Mouse (Mus musculus) heart, embryonic 12.5 days (tissue): ENCODE data around the gene Tdrd6. TPM values are rescaled to one million over a fixed set of nuclear protein-coding genes. Genes with fewer than 3 reads are reported as not detected.
A peak's percentile ranks its signal among the peaks of the same experiment; 100 is the strongest.

Experiments used
- ATAC-seq: fragments of 200-750 bp; cut with Nextera tagmentation; 2 replicates; pipeline ENCODE4 v1.8.0; 2017; ENCODE audit warnings: moderate TSS enrichment, moderate library complexity; ENCODE audit not compliant: insufficient number of reproducible peaks, low FRiP score
- H3K27ac ChIP-seq: fragments of 300-500 bp; sonication (generic); 2 replicates; pipeline ENCODE4 v1.5.1; 2016; ENCODE audit warnings: mild to moderate bottlenecking, moderate library complexity; ENCODE audit not compliant: poor library complexity, severe bottlenecking
- H3K27me3 ChIP-seq: fragments of 300-500 bp; sonication (generic); replicated peaks from 2 replicates; pipeline ENCODE4 v1.6.1; 2016; ENCODE audit warnings: mild to moderate bottlenecking, moderate library complexity
- H3K36me3 ChIP-seq: fragments of 300-500 bp; sonication (generic); 2 replicates; pipeline ENCODE4 v1.6.1; 2016; ENCODE audit warnings: mild to moderate bottlenecking, moderate library complexity
- H3K4me1 ChIP-seq: fragments of 300-500 bp; sonication (generic); replicated peaks from 2 replicates; pipeline ENCODE4 v1.6.1; 2016; ENCODE audit warnings: mild to moderate bottlenecking
- H3K4me2 ChIP-seq: fragments of 300-500 bp; sonication (generic); 2 replicates; pipeline ENCODE4 v1.6.1; 2016; ENCODE audit warnings: mild to moderate bottlenecking, moderate library complexity
- H3K4me3 ChIP-seq: fragments of 300-500 bp; sonication (generic); 2 replicates; pipeline ENCODE4 v1.5.1; 2016; ENCODE audit warnings: mild to moderate bottlenecking
- H3K9ac ChIP-seq: fragments of 300-500 bp; sonication (generic); 2 replicates; pipeline ENCODE4 v1.6.1; 2016; ENCODE audit warnings: mild to moderate bottlenecking, moderate library complexity
- H3K9me3 ChIP-seq: fragments of 300-500 bp; sonication (generic); replicated peaks from 2 replicates; pipeline ENCODE4 v1.6.1; 2016; ENCODE audit warnings: mild to moderate bottlenecking, moderate library complexity
- WGBS: fragments of 180-500 bp; shearing (Covaris S2); methylation state at CpG from one replicate; pipeline ENCODE4 v1.1.7; 2016; 5-methylcytosine and 5-hydroxymethylcytosine counted together
- polyA plus RNA-seq: library from polyadenylated mRNA; unstranded; fragments of >200 nt; fragmentation: Nextera tagmentation; extraction: Ambion mirVana; gene quantifications from 2 replicates; pipeline ENCODE4 v1.2.1, GENCODE M21; 2016

Gene Tdrd6
- 0.04 TPM in 1 of 2 replicates, not detected in the other for polyA plus RNA-seq

DNA sequence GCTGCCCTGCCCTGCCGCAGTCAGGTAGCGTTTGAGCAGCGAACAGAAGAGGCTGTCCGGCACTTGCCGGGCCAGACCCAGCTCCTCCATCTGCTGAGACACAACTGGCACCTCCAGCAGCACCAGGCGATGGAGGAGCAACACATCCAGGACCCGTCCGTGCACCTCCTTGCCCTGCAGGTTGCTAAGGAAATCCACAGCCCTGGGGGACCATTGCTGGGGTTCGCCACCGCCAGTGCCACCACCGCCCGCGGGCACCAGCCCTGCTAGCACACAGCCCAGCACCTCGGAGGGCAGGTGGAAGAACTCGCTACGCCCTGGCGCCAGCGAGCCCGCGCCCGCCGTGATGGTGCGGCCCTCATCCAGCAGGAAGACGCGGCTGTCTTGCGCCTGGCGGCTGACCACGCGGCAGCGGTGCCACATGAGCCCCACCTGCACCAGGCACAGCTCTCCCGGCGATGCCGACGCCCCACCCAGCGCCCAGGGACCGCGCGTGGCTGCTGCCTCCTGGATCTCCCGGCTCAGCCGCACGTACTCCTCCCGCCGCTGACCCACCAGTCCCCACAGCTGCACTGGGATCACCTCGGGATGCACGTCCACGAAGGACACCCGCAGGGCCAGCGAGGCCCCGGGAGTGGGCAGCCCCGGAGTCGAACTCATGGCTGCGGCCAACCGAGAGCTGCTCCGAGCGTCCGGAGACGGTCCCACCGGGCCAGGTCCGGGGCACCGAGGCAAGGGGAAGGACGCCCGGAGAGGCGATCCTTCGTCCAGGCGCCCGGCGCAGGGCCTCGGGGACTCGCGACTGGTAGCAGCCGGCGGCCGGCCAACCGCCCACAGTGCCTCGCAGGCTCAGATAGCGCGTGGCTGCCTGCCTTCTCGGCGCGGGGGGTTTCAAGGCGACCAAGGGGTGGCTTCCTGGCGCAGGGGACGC lies at the start of gene Tdrd6:
TSS of gene Tdrd6 (minus strand) at position 804 of the 931 bp plus-strand sequence.
- H3K4me3 ChIP-seq: peak within 1 kb of the TSS; percentile 48
- peak; percentile 51; the same call in 1 of the 2 replicates for ATAC-seq
- H3K27me3 ChIP-seq: peaks cover 49% of the 10 kb centered on the region
- H3K4me1 ChIP-seq: peaks cover 16% of the 10 kb centered on the region
- 4% methylated on average over 82 of the region's 83 CpGs for WGBS
- H3K4me2 ChIP-seq: peak within 1 kb of the TSS; percentile 84
- H3K9ac ChIP-seq: peak within 1 kb of the TSS; percentile 72
- peaks cover 11% of the 10 kb centered on the region; the same call in 1 of the 2 replicates for H3K9me3 ChIP-seq
- H3K27ac ChIP-seq: no peak within 1 kb of the TSS
- no peaks in the 10 kb centered on the region for H3K36me3 ChIP-seq

DNA sequence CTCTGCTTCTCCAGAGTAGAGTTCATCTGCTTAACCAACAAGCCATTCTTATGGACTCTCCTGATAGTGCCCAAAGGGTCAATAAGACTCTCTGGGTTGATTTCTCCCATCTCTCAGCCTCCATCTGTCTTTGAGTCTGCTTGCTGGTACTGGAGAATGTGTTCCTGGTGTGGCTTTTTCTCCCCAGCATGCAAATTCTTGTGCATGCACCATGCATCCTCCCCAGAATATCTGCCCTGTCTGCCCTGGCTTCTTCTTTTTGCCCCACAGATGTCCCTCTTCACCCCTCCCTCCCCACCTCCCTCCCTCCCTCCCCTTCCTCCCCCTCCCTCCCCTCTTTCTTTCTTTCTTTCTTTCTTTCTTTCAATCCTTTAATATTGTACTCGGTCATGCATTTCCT lies 47.2 kb upstream of the Tdrd6 start:
- WGBS: 75% methylated on average over 1 of the region's 1 CpGs
- H3K4me1 ChIP-seq: peaks cover 10% of the 10 kb centered on the region
- no peak for ATAC-seq

DNA sequence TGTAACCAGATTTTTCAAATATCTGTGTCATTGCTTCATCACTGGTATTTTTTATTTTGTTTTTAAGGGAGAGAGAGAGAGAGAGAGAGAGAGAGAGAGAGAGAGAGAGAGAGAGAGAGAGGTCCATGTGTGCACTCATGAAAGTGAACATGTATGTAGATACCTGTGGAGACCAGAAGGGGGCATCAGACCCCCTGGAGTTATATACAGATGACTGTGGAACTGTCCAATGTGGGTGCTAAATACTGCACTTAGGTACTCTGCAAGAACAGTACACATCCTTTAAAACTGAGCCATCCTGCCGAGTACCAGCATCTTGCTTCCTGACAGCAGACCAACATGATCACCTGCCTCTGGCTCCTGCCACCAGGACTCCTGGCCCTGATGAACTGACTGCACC lies 46.1 kb upstream of the Tdrd6 start:
- no peak for ATAC-seq
- Histone ChIP-seq H3K4me1 (peaks cover 10% of the 10 kb centered on the region), H3K9ac (no peak overlapping the region), H3K4me3 (no peak overlapping the region), H3K9me3 (no peaks in the 10 kb centered on the region), H3K4me2 (no peak overlapping the region), H3K27me3 (no peaks in the 10 kb centered on the region), H3K27ac (no peak overlapping the region), H3K36me3 (peaks cover 22% of the 10 kb centered on the region)
- WGBS: 81% methylated on average over 1 of the region's 1 CpGs

More for the DNA sequence above, 47.2 kb upstream of the Tdrd6 start:
- Histone ChIP-seq H3K36me3 (peaks cover 27% of the 10 kb centered on the region), H3K27ac (no peak overlapping the region), H3K4me2 (no peak overlapping the region), H3K9me3 (no peaks in the 10 kb centered on the region), H3K27me3 (no peaks in the 10 kb centered on the region), H3K4me3 (no peak overlapping the region), H3K9ac (no peak overlapping the region)

DNA sequence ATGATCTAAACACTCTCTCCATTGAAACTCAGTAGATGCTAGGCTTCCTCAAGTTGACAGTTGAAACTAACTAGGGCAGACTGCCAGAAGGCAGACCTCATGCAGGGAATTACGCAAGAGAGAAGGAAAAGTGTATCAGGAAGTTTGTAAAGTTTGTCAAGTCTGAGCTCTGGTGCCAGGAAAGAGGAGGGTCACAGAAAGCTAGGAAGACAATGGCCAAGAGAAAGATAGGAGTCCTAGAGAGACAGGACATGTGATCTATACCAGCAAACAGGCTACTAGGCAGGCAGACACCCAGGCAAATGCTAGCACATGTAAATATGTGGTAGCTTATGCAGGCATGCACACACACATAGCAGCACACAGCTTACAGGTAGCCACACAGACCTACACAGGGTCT lies 45.1 kb upstream of the Tdrd6 start:
- no peak overlapping the region for H3K27ac ChIP-seq
- peak; percentile 53 for ATAC-seq
- H3K36me3 ChIP-seq: peaks cover 15% of the 10 kb centered on the region
- 61% methylated on average over 1 of the region's 1 CpGs for WGBS
- H3K4me2 ChIP-seq: no peak overlapping the region
- no peaks in the 10 kb centered on the region for H3K27me3 ChIP-seq
- no peak overlapping the region for H3K9ac ChIP-seq
- no peaks in the 10 kb centered on the region for H3K9me3 ChIP-seq
- H3K4me1 ChIP-seq: peaks cover 10% of the 10 kb centered on the region
- no peak overlapping the region for H3K4me3 ChIP-seq

DNA sequence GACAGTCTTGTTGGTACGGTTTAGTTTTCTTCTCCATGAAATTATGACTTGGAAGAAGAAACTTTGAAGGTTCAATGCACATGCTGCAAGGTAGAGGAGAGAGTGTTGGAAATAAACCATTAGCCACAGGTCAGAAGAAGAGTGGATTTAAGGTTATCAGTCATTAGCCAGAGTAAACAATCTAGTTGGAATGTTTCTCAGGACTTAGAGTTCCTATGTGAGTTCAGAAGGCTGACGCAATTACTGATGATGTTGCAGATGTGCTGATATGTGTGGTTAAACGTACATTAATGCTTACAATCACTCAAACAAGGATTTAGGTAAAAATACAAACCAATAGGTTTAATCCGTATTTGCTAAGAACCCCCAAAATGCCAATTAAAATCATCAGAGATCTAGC lies 41.8 kb upstream of the Tdrd6 start:
- H3K4me1 ChIP-seq: peaks cover 19% of the 10 kb centered on the region
- H3K9ac ChIP-seq: no peak overlapping the region
- H3K27me3 ChIP-seq: no peaks in the 10 kb centered on the region
- H3K36me3 ChIP-seq: no peaks in the 10 kb centered on the region
- H3K27ac ChIP-seq: no peak overlapping the region
- 71% methylated on average over 4 of the region's 4 CpGs for WGBS
- no peak overlapping the region for H3K4me2 ChIP-seq
- H3K9me3 ChIP-seq: no peaks in the 10 kb centered on the region
- H3K4me3 ChIP-seq: no peak overlapping the region
- ATAC-seq: no peak

DNA sequence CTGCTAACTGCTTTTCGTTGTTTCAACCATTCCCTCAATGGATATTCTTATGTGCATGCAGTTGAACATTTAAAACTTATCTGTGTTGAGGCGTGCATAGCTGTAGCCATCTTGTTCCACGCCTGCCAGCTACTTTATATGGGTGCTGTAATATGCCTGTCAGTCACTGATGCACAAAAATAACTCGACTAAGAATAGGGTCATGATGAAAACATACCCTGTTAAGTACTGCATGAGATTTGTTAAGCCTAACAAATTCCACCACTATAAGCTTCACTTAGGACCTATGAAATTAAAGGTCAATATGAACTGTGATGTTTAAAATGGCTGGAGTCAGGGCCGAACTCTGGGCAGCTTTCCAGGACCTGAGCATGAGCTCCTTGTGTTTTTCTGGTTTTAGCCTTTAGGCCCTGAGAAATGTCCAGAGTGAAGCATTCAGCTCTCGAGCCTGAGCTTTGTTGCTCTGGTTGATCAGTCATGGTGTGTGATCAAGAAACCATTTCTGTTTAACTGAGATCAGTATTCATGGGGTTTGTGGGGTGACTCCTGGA lies 39.1 kb upstream of the Tdrd6 start:
- ATAC-seq: no peak
- Histone ChIP-seq H3K4me1 (peaks cover 18% of the 10 kb centered on the region), H3K4me2 (peak overlapping the region; percentile 72), H3K27me3 (no peaks in the 10 kb centered on the region), H3K4me3 (peak overlapping the region; percentile 85), H3K27ac (peak overlapping the region; percentile 47), H3K9ac (no peak overlapping the region), H3K9me3 (no peaks in the 10 kb centered on the region), H3K36me3 (no peaks in the 10 kb centered on the region)
- 52% methylated on average over 6 of the region's 6 CpGs for WGBS

DNA sequence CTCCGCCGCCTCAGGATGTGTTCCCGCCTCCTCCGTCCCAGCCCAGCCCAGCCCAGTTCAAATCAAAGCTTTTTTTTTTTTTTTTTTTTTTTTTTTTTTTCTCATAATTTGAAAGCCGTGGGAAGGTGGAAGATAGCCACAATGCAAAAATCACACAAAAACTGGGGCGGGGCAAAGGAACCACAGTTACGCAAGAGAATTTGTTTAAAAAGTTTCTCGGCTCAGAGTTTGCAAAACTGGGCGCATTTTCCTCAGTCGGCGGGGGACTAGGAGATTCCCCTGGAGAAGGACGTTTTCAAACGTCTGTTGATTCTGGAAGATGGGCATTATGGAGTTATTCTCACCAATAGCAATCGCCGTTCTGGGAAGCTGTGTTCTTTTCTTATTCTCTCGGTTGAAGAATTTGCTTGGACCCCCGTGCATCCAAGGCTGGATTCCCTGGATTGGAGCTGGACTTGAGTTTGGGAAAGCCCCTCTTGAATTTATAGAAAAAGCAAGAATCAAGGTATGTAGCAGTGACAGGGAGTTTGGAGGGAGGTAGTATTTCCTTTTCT lies 37.3 kb upstream of the Tdrd6 start, which contains the start of gene Cyp39a1:
TSS of gene Cyp39a1 (plus strand) at position 136 of the 554 bp plus-strand sequence.
- ATAC-seq: no peak
- Histone ChIP-seq H3K36me3 (peaks cover 3% of the 10 kb centered on the region; the same call in 1 of the 2 replicates), H3K27ac (0 out of 2 replicates have a peak within 1 kb of the TSS, but pooled peaks have one; percentile 33), H3K4me1 (peaks cover 15% of the 10 kb centered on the region), H3K9ac (peak within 1 kb of the TSS; percentile 82), H3K4me2 (peak within 1 kb of the TSS; percentile 87), H3K9me3 (no peaks in the 10 kb centered on the region), H3K27me3 (no peaks in the 10 kb centered on the region), H3K4me3 (peak within 1 kb of the TSS; percentile 85)
- WGBS: under 1% methylated on average over 17 of the region's 17 CpGs

DNA sequence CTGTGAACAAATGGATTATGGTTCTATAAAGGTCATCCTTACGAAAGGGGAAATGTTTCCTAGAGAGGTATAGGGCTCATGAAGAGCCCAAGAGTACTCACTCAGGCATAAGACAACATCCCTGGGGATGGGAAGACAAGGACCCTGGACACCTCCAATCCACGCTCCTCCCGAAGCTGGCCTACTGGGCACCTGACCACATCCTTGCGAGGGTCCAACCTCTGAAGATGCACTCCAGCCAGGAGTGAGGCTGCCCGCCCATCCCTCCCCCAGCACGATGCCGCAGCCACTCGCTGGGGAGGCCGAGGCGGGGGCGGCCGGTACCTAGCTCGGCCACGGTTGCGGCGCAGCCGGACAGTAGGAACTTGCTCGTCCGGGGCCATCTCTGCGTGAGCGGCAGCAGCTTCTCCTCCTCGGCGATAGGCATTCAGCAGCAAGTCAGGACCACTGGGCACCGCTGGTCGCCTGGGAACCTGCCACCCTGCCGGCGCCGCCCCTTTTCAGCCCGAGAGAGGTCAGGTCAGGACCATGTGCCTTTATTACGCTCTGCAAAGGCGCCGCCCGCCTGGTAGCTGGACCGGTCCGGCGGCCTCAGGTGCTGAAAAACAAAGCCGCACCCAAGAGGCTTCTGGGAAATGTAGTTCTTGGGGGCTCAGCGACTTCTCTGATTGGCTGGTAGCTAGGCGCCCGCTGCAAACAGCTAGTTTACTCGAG lies 36.6 kb upstream of the Tdrd6 start, which contains the start of gene Slc25a27:
TSS of gene Slc25a27 (minus strand) at position 639 of the 714 bp plus-strand sequence.
- peaks cover 15% of the 10 kb centered on the region for H3K4me1 ChIP-seq
- H3K36me3 ChIP-seq: peaks cover 3% of the 10 kb centered on the region; the same call in 1 of the 2 replicates
- peak within 1 kb of the TSS; percentile 82 for H3K9ac ChIP-seq
- H3K27me3 ChIP-seq: no peaks in the 10 kb centered on the region
- peak within 1 kb of the TSS; percentile 85 for H3K4me3 ChIP-seq
- H3K9me3 ChIP-seq: no peaks in the 10 kb centered on the region
- peak; percentile 95 for ATAC-seq
- WGBS: 2% methylated on average over 39 of the region's 41 CpGs
- H3K27ac ChIP-seq: 0 out of 2 replicates have a peak within 1 kb of the TSS, but pooled peaks have one; percentile 33
- H3K4me2 ChIP-seq: peak within 1 kb of the TSS; percentile 87

DNA sequence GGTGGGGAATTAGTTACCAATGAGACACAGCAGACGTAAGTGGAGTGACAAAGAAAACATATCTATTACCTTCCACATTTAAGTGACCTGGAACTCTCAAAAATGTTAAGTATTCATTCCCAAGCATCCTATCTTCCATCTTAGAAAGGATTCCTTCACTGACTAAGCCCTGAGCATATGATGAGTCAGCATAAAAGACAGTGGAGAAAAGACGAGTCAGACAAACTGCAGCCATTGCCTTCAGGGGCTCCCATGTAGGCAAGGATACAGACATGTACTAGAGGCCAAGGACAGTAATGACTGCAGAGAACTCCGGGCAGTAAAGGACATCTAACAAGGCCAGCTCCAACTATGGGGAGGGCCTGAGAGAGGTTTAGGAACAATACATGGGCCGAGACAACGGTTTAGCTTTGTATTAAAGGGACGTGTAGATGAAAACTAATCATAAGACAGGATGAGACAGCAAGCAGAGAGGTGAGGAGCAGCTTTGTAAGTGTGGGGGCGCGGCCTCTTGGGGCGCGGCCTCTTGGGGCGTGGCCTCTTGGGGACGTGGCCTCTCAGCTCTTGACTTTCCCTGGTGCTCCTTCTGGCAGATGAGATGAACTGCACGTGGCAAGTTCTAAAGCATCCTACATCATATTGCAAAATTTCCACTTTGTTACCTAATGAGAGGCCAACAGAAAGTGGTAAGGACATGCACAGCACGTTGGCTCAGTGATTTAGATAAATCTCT lies 21.4 kb upstream of the Tdrd6 start:
- ATAC-seq: no peak
- Histone ChIP-seq H3K27ac (no peak overlapping the region), H3K36me3 (peaks cover 15% of the 10 kb centered on the region)

More for the DNA sequence above, 21.4 kb upstream of the Tdrd6 start:
- peaks cover 16% of the 10 kb centered on the region for H3K4me1 ChIP-seq
- no peak overlapping the region for H3K9ac ChIP-seq
- H3K27me3 ChIP-seq: no peaks in the 10 kb centered on the region
- no peaks in the 10 kb centered on the region for H3K9me3 ChIP-seq
- 63% methylated on average over 14 of the region's 14 CpGs for WGBS
- no peak overlapping the region for H3K4me3 ChIP-seq
- H3K4me2 ChIP-seq: no peak overlapping the region
